Mouse (Mus musculus) kidney, adult 2 months (tissue): ENCODE results near the gene Pced1b. TPM values are rescaled to one million over a fixed set of nuclear protein-coding genes. Genes with fewer than 3 reads are reported as not detected.

Source experiments
- DNase-seq: peaks from one replicate; pipeline ENCODE4 v3.0.0; 2021
- H3K27ac ChIP-seq: fragments of 200-500 bp; 2 replicates; pipeline ENCODE4 v1.5.1; 2012; ENCODE audit warnings: low read depth, low read length, control low read depth, inconsistent platforms; ENCODE audit not compliant: insufficient read depth
- H3K27me3 ChIP-seq: fragments of 200-500 bp; replicated peaks from 2 replicates; pipeline ENCODE4 v1.6.1; 2012; ENCODE audit warnings: mild to moderate bottlenecking, moderate library complexity, low read length, inconsistent platforms; ENCODE audit not compliant: control insufficient read depth, insufficient read depth
- H3K36me3 ChIP-seq: fragments of 200-500 bp; 2 replicates; pipeline ENCODE4 v1.6.1; 2012; ENCODE audit warnings: mild to moderate bottlenecking, moderate library complexity, low read length, inconsistent platforms; ENCODE audit not compliant: control insufficient read depth, insufficient read depth
- H3K4me1 ChIP-seq: fragments of 200-500 bp; 2 replicates; pipeline ENCODE4 v1.6.1; 2011; ENCODE audit warnings: low read length; ENCODE audit not compliant: control insufficient read depth, insufficient read depth
- H3K4me3 ChIP-seq: fragments of 200-500 bp; 2 replicates; pipeline ENCODE4 v1.5.1; 2011; ENCODE audit warnings: mild to moderate bottlenecking, low read depth, low read length, control low read depth; ENCODE audit not compliant: insufficient read depth
- CTCF ChIP-seq: fragments of 200-500 bp; conservative IDR thresholded peaks from 2 replicates; pipeline ENCODE4 v1.5.1; 2011; ENCODE audit warnings: low read depth, mild to moderate bottlenecking, control low read depth, low read length, moderate library complexity, mixed read lengths; ENCODE audit not compliant: insufficient read depth, insufficient read length
- POLR2A ChIP-seq: fragments of 200-500 bp; IDR thresholded peaks from one replicate; pipeline ENCODE4 v1.6.1; 2011; ENCODE audit warnings: low read depth, low read length, control low read depth
- WGBS: fragments of 180-500 bp; shearing (Covaris S2); methylation state at CpG from one replicate; pipeline ENCODE4 v1.1.7; 2018; 5-methylcytosine and 5-hydroxymethylcytosine counted together
- polyA plus RNA-seq: library from polyadenylated mRNA; depleted of rRNA; stranded (reverse); fragments of >200 nt; gene quantifications from 2 replicates; pipeline ENCODE4 v1.2.3, GENCODE M21; 2012

Pced1b gene
- polyA plus RNA-seq, 1 experiment, result 8.2 TPM

DNA sequence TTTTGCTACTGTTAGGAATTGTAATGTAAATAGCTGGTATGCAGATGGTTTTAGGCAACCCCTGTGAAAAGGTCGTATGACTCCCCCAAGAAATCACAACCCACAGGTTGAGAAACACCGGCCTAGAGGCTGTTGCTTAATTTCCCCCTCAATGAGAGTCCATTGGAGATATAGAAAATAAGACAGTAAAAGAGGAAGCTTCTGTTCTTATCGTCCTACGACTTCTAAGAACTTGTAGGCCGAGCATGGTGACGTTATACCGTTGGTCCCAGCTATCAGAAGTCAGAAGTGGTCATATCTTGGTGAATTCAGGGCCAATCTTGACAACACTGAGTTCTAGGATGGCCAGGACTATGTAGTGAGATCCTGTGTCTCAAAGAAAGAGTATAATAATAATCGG lies 65.0 kb downstream of the Pced1b start:
- 90% methylated on average over 8 of the region's 8 CpGs for whole genome bisulfite sequencing
- no peak overlapping the region for H3K4me3 ChIP-seq
- no peak overlapping the region for H3K27ac ChIP-seq
- no peaks in the 10 kb centered on the region for H3K36me3 ChIP-seq
- no peaks in the 10 kb centered on the region for H3K27me3 ChIP-seq
- no peak for TF ChIP-seq CTCF
- no peak for TF ChIP-seq POLR2A
- no peaks in the 10 kb centered on the region for H3K4me1 ChIP-seq
- no peak for DNase-seq

DNA sequence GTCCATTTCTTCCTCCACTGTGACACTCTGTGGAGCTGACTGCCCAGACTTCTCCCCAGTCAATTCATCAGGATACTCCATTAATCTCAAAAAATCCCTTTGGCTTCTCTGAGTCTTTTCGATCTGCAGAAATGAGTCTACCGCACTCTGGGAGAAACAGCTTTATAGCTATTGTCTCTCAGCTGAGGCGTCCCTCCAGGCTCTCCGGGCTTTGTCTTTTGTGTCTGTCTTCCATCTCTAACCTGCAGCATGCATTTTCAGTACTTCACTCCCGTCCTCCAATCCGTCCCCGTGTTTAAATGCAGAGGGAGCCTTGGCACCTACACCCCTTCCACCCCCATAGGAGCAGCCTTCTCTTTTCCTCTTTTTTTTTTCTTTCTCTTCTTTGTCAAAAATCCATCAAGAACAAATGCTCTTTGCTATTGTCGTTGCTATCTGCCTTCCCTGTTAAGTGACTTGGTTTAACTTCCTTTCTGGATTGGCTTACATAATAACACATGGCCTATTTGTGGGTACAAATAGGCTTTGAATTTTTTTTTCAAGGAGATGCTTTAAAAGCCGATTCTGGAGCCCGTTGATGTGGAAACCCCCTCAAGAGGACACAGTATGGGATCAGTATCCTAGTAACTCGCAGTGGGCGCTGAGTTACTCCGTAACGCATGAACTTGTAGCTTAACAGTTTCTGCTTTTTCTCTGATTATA lies 68.0 kb downstream of the Pced1b start:
- Histone ChIP-seq H3K4me1 (no peaks in the 10 kb centered on the region), H3K27ac (no peak overlapping the region), H3K27me3 (no peaks in the 10 kb centered on the region), H3K36me3 (no peaks in the 10 kb centered on the region), H3K4me3 (no peak overlapping the region)
- 84% methylated on average over 14 of the region's 14 CpGs for WGBS
- no peak for TF ChIP-seq CTCF
- TF ChIP-seq POLR2A, result no peak
- DNase-seq, result no peak

GRCm38 (mm10) chr15:97315422-97315757 lies 68.5 kb downstream of the Pced1b start:
- H3K36me3 ChIP-seq, result no peaks in the 10 kb centered on the region
- TF ChIP-seq POLR2A (no peak), CTCF (no peak)

GRCm38 (mm10) chr15:97318365-97319001 lies 71.6 kb downstream of the Pced1b start:
- Histone ChIP-seq H3K4me1 (no peaks in the 10 kb centered on the region), H3K27ac (no peak overlapping the region), H3K27me3 (no peaks in the 10 kb centered on the region), H3K4me3 (no peak overlapping the region), H3K36me3 (no peaks in the 10 kb centered on the region)
- WGBS, result 92% methylated on average over 21 of the region's 21 CpGs
- DNase-seq, result no peak
- TF ChIP-seq POLR2A (no peak), CTCF (no peak)

More at GRCm38 (mm10) chr15:97315422-97315757, 68.5 kb downstream of the Pced1b start:
- Histone ChIP-seq H3K27me3 (no peaks in the 10 kb centered on the region), H3K27ac (no peak overlapping the region), H3K4me3 (no peak overlapping the region), H3K4me1 (no peaks in the 10 kb centered on the region)
- 81% methylated on average over 9 of the region's 9 CpGs for WGBS
- DNase-seq, result no peak

- 93% methylated on average over 5 of the region's 5 CpGs for WGBS
- H3K4me1 ChIP-seq, result no peaks in the 10 kb centered on the region
Observed at GRCm38 (mm10) chr15:97322821-97323220, 75.9 kb downstream of the Pced1b start.

DNA sequence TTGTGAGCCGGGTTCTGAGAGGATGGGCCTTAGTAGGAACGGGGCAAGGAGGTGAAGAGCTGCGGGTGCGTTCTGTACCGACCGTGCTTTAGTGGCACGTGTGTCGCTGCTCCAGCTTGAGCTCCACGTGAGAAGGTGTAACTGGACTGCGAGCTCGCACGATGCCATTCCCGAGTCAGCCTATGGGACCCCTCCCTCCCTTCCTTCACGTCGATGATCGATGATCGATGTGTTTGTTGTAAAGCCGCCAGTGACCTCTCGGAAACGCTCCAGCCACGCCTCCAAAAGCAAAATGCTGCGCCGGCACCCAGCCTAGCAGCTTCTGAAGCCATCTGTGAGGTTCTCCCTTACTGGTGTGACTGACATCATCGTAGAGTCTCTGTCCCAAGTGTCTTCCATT lies 76.6 kb downstream of the Pced1b start:
- no peak for DNase-seq
- Histone ChIP-seq H3K27me3 (no peaks in the 10 kb centered on the region), H3K27ac (no peak overlapping the region), H3K4me1 (no peaks in the 10 kb centered on the region), H3K4me3 (no peak overlapping the region), H3K36me3 (no peaks in the 10 kb centered on the region)
- TF ChIP-seq CTCF, result no peak
- no peak for TF ChIP-seq POLR2A
- 77% methylated on average over 24 of the region's 24 CpGs for WGBS

More at GRCm38 (mm10) chr15:97322821-97323220, 75.9 kb downstream of the Pced1b start:
- Histone ChIP-seq H3K27ac (no peak overlapping the region), H3K27me3 (no peaks in the 10 kb centered on the region), H3K36me3 (no peaks in the 10 kb centered on the region), H3K4me3 (no peak overlapping the region)
- no peak for DNase-seq
- no peak for TF ChIP-seq POLR2A
- no peak for TF ChIP-seq CTCF

GRCm38 (mm10) chr15:97324311-97324710 lies 77.4 kb downstream of the Pced1b start:
- DNase-seq, result no peak
- no peak for TF ChIP-seq POLR2A
- no peak for TF ChIP-seq CTCF
- Histone ChIP-seq H3K27ac (no peak overlapping the region), H3K4me3 (no peak overlapping the region), H3K4me1 (no peaks in the 10 kb centered on the region), H3K27me3 (no peaks in the 10 kb centered on the region), H3K36me3 (no peaks in the 10 kb centered on the region)
- 42% methylated on average over 9 of the region's 9 CpGs for WGBS
